Mouse (Mus musculus) megakaryocyte, embryonic 14.5 days (primary cell): Measurements from ENCODE around the gene Slc39a1. TPM values are rescaled to one million over a fixed set of nuclear protein-coding genes. Genes with fewer than 3 reads are reported as not detected.

Experiments used
- H3K27me3 ChIP-seq: replicated peaks from 2 replicates; pipeline ENCODE3; 2012; ENCODE audit warnings: inconsistent platforms
- H3K36me3 ChIP-seq: replicated peaks from 2 replicates; pipeline ENCODE3; 2012; ENCODE audit warnings: low read length, inconsistent platforms, mixed read lengths
- H3K4me1 ChIP-seq: 2 replicates; pipeline ENCODE4 v1.6.1; 2012; ENCODE audit warnings: inconsistent platforms
- H3K4me3 ChIP-seq: replicated peaks from 2 replicates; pipeline ENCODE3; 2012; ENCODE audit warnings: moderate library complexity, mild to moderate bottlenecking, inconsistent platforms
- H3K9me3 ChIP-seq: 2 replicates; pipeline ENCODE4 v1.6.1; 2012; ENCODE audit warnings: inconsistent platforms
- FLI1 ChIP-seq: IDR thresholded peaks from 2 replicates; pipeline ENCODE4 v1.6.1; 2012; ENCODE audit warnings: low read length, inconsistent platforms, mixed read lengths
- GATA1 ChIP-seq: IDR thresholded peaks from 3 replicates; pipeline ENCODE4 v1.6.1; 2012; ENCODE audit warnings: mixed read lengths, low read length, inconsistent platforms, borderline replicate concordance
- polyA plus RNA-seq: library from polyadenylated mRNA; stranded (reverse); fragments of >175 nt; gene quantifications from 2 replicates; pipeline ENCODE4 v1.2.3, GENCODE M21; 2012; ENCODE audit warnings: low replicate concordance; ENCODE audit not compliant: insufficient read depth

Gene Slc39a1
- polyA plus RNA-seq, 1 experiment, result 22.8 TPM

GRCm38 (mm10) chr3:90213956-90214684 lies 33.9 kb upstream of the Slc39a1 start:
- TF ChIP-seq GATA1, result no peak
- no peak for TF ChIP-seq FLI1

GRCm38 (mm10) chr3:90215825-90216380 lies 32.1 kb upstream of the Slc39a1 start:
- Histone ChIP-seq H3K36me3 (peaks cover 19% of the 10 kb centered on the region), H3K4me3 (no peak overlapping the region), H3K27me3 (no peaks in the 10 kb centered on the region), H3K9me3 (no peaks in the 10 kb centered on the region), H3K4me1 (peaks cover 64% of the 10 kb centered on the region)
- TF ChIP-seq GATA1 (no peak), FLI1 (no peak)

More at GRCm38 (mm10) chr3:90213956-90214684, 33.9 kb upstream of the Slc39a1 start:
- Histone ChIP-seq H3K9me3 (no peaks in the 10 kb centered on the region), H3K36me3 (peaks cover 35% of the 10 kb centered on the region), H3K27me3 (no peaks in the 10 kb centered on the region), H3K4me3 (peak overlapping the region; percentile 97), H3K4me1 (peaks cover 60% of the 10 kb centered on the region)

GRCm38 (mm10) chr3:90220088-90220487 lies 27.9 kb upstream of the Slc39a1 start:
- Histone ChIP-seq H3K4me3 (peak overlapping the region; percentile 93), H3K27me3 (no peaks in the 10 kb centered on the region), H3K36me3 (peaks cover 24% of the 10 kb centered on the region), H3K9me3 (no peaks in the 10 kb centered on the region), H3K4me1 (peaks cover 65% of the 10 kb centered on the region)
- no peak for TF ChIP-seq GATA1
- no peak for TF ChIP-seq FLI1

- no peak for TF ChIP-seq GATA1
- no peak for TF ChIP-seq FLI1
- Histone ChIP-seq H3K36me3 (peaks cover 29% of the 10 kb centered on the region), H3K9me3 (no peaks in the 10 kb centered on the region), H3K4me1 (peaks cover 62% of the 10 kb centered on the region), H3K4me3 (peak overlapping the region; percentile 93), H3K27me3 (no peaks in the 10 kb centered on the region)
These were observed 27.4 kb upstream of the Slc39a1 start for GRCm38 (mm10) chr3:90220531-90220951.

- Histone ChIP-seq H3K27me3 (no peaks in the 10 kb centered on the region), H3K9me3 (no peaks in the 10 kb centered on the region), H3K36me3 (peaks cover 35% of the 10 kb centered on the region), H3K4me3 (peak overlapping the region; percentile 93), H3K4me1 (peaks cover 60% of the 10 kb centered on the region)
- no peak for TF ChIP-seq FLI1
- TF ChIP-seq GATA1, result no peak
These were observed 26.8 kb upstream of the Slc39a1 start for GRCm38 (mm10) chr3:90221123-90221522.

- no peak for TF ChIP-seq FLI1
- no peak for TF ChIP-seq GATA1
These were observed 25.5 kb upstream of the Slc39a1 start for GRCm38 (mm10) chr3:90222455-90222854.

GRCm38 (mm10) chr3:90222941-90223340 lies 25.0 kb upstream of the Slc39a1 start:
- peaks cover 35% of the 10 kb centered on the region for H3K36me3 ChIP-seq
- no peaks in the 10 kb centered on the region for H3K9me3 ChIP-seq
- H3K27me3 ChIP-seq, result no peaks in the 10 kb centered on the region
- TF ChIP-seq GATA1 (no peak), FLI1 (no peak)
- peaks cover 47% of the 10 kb centered on the region for H3K4me1 ChIP-seq
- peak overlapping the region; percentile 72 for H3K4me3 ChIP-seq

More at GRCm38 (mm10) chr3:90222455-90222854, 25.5 kb upstream of the Slc39a1 start:
- H3K4me1 ChIP-seq, result peaks cover 50% of the 10 kb centered on the region
- H3K27me3 ChIP-seq, result no peaks in the 10 kb centered on the region
- peaks cover 35% of the 10 kb centered on the region for H3K36me3 ChIP-seq
- no peaks in the 10 kb centered on the region for H3K9me3 ChIP-seq
- peak overlapping the region; percentile 67 for H3K4me3 ChIP-seq

GRCm38 (mm10) chr3:90224331-90224730 lies 23.6 kb upstream of the Slc39a1 start:
- no peaks in the 10 kb centered on the region for H3K27me3 ChIP-seq
- H3K4me1 ChIP-seq, result peaks cover 41% of the 10 kb centered on the region
- no peak overlapping the region for H3K4me3 ChIP-seq
- peaks cover 35% of the 10 kb centered on the region for H3K36me3 ChIP-seq
- TF ChIP-seq GATA1 (no peak), FLI1 (no peak)
- no peaks in the 10 kb centered on the region for H3K9me3 ChIP-seq

- peaks cover 26% of the 10 kb centered on the region for H3K36me3 ChIP-seq
- peaks cover 16% of the 10 kb centered on the region; the same call in 1 of the 2 replicates for H3K4me1 ChIP-seq
- no peaks in the 10 kb centered on the region for H3K9me3 ChIP-seq
- H3K27me3 ChIP-seq, result no peaks in the 10 kb centered on the region
- H3K4me3 ChIP-seq, result peak overlapping the region; percentile 96
- TF ChIP-seq FLI1, result no peak
- no peak for TF ChIP-seq GATA1
These were observed 16.9 kb upstream of the Slc39a1 start for GRCm38 (mm10) chr3:90231075-90231474.
